Mouse (Mus musculus): ENCODE results near the gene Artn.

Gene Artn

GRCm38 (mm10) chr4:117918762-117919161 lies 10.8 kb downstream of the Artn start:
- no peak for DNase-seq (ENCODE audit: low spot score in 2 of 2)

- no peak for DNase-seq (ENCODE audit: low spot score in 2 of 2)
Measured at GRCm38 (mm10) chr4:117918261-117918660, 11.3 kb downstream of the Artn start.

- no peak for DNase-seq (ENCODE audit: low spot score in 2 of 2)
Measured at GRCm38 (mm10) chr4:117917847-117918246, 11.7 kb downstream of the Artn start.

GRCm38 (mm10) chr4:117917402-117917801 lies 12.2 kb downstream of the Artn start:
- DNase-seq (ENCODE audit: low spot score in 2 of 2) = no peak

GRCm38 (mm10) chr4:117916386-117916785 lies 13.2 kb downstream of the Artn start:
- DNase-seq (ENCODE audit: low spot score in 2 of 2) = no peak

- DNase-seq (ENCODE audit: low spot score in 2 of 2) = no peak
Measured at GRCm38 (mm10) chr4:117915489-117916105, 14.0 kb downstream of the Artn start.

- DNase-seq (ENCODE audit: low spot score in 2 of 2) = peak; percentile 96
Measured at GRCm38 (mm10) chr4:117914591-117915442, 14.7 kb downstream of the Artn start, which contains the start of gene Ipo13. TSS of gene Ipo13 (minus strand) at chr4:117914999.

- no peak for DNase-seq (ENCODE audit: low spot score in 2 of 2)
Measured at GRCm38 (mm10) chr4:117914031-117914430, 15.5 kb downstream of the Artn start.

- DNase-seq (ENCODE audit: low spot score in 2 of 2) = no peak
Measured at GRCm38 (mm10) chr4:117913421-117913820, 16.1 kb downstream of the Artn start.

GRCm38 (mm10) chr4:117912685-117913273 lies 16.8 kb downstream of the Artn start:
- DNase-seq (ENCODE audit: low spot score in 2 of 2) = no peak

GRCm38 (mm10) chr4:117912131-117912561 lies 17.4 kb downstream of the Artn start:
- no peak for DNase-seq (ENCODE audit: low spot score in 2 of 2)

- DNase-seq (ENCODE audit: low spot score in 2 of 2) = no peak
Measured at GRCm38 (mm10) chr4:117908834-117909453, 20.6 kb downstream of the Artn start.

- no peak for DNase-seq (ENCODE audit: low spot score in 2 of 2)
Measured at GRCm38 (mm10) chr4:117906196-117906595, 23.4 kb downstream of the Artn start.

- no peak for DNase-seq (ENCODE audit: low spot score in 2 of 2)
Measured at GRCm38 (mm10) chr4:117904761-117905160, 24.8 kb downstream of the Artn start.

- no peak for DNase-seq (ENCODE audit: low spot score in 2 of 2)
Measured at GRCm38 (mm10) chr4:117904094-117904493, 25.5 kb downstream of the Artn start.

GRCm38 (mm10) chr4:117898111-117898510 lies 31.5 kb downstream of the Artn start:
- DNase-seq (ENCODE audit: low spot score in 2 of 2) = no peak

GRCm38 (mm10) chr4:117896031-117896430 lies 33.5 kb downstream of the Artn start:
- DNase-seq (ENCODE audit: low spot score in 2 of 2) = no peak

GRCm38 (mm10) chr4:117895339-117895738 lies 34.2 kb downstream of the Artn start:
- DNase-seq (ENCODE audit: low spot score in 2 of 2) = no peak

GRCm38 (mm10) chr4:117894601-117895000 lies 35.0 kb downstream of the Artn start:
- DNase-seq (ENCODE audit: low spot score in 2 of 2) = no peak

- DNase-seq (ENCODE audit: low spot score in 2 of 2) = no peak
Measured at GRCm38 (mm10) chr4:117893376-117893775, 36.2 kb downstream of the Artn start.

GRCm38 (mm10) chr4:117891738-117892161 lies 37.8 kb downstream of the Artn start, which contains the start of gene Dph2:
TSS of gene Dph2 (minus strand) at chr4:117892032.
- peak; percentile 87 to 90 for DNase-seq (ENCODE audit: low spot score in 2 of 2)

- no peak for DNase-seq (ENCODE audit: low spot score in 2 of 2)
Measured at GRCm38 (mm10) chr4:117890750-117891149, 38.8 kb downstream of the Artn start.

Measured in heart, adult 9 months (tissue).